Mouse (Mus musculus) kidney, postnatal 14 days (tissue): ENCODE measurements around the gene Evi2.
A peak's percentile ranks its signal among the peaks of the same experiment; 100 is the strongest.

Source experiments
- DNase-seq: peaks from one replicate; pipeline ENCODE4 v3.0.0; 2022; ENCODE audit warnings: mixed read lengths

Gene Evi2

DNA sequence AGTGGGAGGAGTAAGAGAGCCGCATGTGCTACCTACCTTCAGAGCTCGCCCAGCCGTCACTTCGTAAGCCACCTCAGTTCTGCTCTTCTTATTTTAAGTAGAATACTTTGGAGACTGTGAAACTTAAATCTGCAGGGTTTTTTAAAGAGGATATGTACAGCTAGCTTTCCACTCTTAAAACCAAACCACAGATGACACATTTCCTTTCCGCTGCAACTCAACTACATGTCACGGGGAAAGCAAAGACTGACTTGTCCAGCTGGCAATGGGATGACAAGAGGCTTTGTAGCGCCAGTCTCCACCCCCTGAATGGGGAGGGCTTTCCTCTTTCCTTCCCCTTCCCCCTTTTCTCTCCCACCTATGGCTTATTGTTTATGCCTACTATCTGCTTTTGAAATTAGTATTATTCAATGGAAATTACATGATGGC, at the start of gene Evi2, which contains the start of gene Evi2a:
Gene Evi2 (minus strand): TSS at position 257 of the 429 bp plus-strand sequence.
Gene Evi2a (minus strand): TSS at position 277 of the 429 bp plus-strand sequence.
- DNase-seq = no peak

DNA sequence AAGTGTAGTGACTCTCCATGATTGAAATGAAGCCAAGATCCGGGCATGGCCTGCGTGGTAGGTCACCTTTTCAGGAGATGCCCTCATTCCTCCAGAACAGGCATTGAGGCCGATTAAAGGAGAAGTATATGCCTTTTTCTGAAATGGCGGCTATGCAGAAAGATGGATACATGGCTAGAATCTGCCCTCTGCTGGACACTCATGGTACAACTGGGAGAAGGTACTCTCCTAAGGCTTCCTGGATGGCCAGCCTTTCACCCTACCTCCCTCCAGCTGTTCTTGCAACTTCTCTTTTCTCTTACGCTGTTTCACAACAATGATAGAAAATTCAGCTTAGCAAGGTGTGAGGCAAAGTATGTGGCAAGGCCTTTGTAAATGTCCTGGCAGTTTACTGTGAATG, 47.4 kb upstream of the Evi2 start:
- DNase-seq = peak; percentile 78

- no peak for DNase-seq
Measured at GRCm38 (mm10) chr11:79575383-79576073, 45.1 kb upstream of the Evi2 start.

DNA sequence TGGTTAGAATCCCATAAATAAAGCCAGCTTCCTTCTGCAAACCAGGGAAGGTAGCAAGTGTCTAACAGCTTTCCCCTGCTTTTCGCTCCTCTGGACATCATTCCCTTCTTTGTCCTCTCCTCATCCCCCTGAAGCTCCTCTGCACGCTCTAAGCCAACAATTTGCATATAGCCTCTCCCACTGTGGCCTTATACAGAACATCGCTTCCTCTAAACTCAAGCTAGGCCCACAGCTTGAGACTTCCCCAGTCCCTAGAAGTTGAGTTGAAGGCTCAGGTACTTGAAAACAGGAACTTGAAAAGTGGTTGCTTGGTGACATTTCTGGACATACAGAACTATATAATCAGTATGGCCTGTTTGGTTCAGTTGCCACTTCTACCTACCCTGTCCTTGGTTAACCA, 43.4 kb upstream of the Evi2 start:
- no peak for DNase-seq

GRCm38 (mm10) chr11:79570319-79570718, 39.9 kb upstream of the Evi2 start:
- no peak for DNase-seq

GRCm38 (mm10) chr11:79568197-79568911, 38.0 kb upstream of the Evi2 start:
- DNase-seq = no peak

DNA sequence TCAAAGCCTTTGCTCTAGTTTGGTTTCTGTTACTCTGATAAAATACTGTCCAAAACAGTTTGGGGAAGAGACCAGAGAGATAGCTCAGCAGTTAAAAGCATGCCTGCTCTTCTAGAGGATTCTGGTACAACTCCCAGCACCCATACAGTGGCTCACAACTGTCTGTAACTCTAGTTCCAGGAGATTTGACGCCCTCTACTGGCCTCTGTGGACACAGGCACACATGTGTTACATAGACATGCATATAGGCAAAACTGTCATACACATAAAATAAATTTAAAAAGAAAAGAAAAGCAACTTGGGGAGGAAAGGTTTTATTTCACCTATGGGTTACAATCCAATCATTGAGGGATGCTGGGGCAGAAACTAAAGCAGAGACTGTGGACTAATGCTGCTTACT, 36.6 kb upstream of the Evi2 start:
- DNase-seq = no peak

DNA sequence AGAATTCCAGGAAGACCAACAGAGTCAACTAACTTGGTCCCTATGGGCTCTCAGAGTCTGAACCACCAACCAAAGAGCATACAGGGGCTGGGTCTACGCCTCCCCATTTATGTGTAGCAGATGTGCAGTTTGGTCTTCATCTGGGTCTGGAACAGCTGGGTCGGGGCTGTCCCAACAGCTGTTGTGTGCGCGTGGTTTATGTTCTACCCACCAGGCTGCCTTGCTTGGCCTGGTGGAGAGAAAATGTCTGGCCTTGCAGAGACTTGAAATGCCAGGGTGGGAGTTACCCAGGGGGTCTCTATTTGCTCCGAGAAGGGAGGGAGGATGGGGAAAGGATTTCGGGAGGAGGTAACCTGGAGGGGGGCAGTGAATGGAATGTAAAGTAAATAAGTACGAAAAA, 33.1 kb upstream of the Evi2 start:
- no peak for DNase-seq

DNA sequence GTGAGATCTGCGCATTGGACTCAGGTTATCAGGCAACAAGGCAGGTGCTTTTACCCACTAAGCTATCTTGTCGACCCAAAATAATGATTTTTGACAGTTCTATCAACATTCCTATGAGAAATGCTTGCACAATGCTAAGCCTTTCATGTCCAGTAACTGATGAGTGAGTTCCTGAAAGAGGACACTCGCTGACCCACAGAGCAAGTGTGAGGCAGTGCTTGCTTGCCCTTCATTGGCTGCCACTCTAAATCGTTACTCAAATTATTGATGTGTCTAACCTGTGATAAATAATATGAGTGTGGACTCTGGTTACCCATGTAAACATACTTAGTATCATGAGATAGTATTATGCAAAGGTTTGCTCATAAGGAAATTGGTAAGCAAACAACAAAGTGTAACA, 30.1 kb upstream of the Evi2 start:
- DNase-seq = no peak

DNA sequence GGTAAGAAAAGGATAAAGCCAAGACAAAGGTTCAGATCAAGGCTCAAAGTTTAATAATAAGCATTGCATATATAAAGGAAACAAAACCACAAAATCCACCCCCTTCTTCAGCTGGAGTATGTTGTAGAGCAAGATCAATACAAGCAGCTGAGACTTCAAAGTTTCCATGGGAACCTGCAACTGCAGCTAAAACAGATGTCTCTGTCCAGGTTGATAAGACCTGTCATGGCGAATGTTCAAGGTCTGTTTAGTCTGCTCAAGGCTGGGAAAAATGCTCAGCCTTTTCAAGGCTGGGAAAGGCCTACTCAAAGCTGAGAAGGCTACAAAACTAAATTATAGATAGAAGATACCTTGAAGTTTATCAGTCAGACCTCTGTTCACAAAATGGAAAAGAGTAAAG, 22.2 kb upstream of the Evi2 start:
- no peak for DNase-seq

GRCm38 (mm10) chr11:79536293-79536692, 5.9 kb upstream of the Evi2 start:
- DNase-seq = no peak

GRCm38 (mm10) chr11:79535554-79535953, 5.2 kb upstream of the Evi2 start:
- DNase-seq = no peak

GRCm38 (mm10) chr11:79533950-79534690, 3.7 kb upstream of the Evi2 start:
- DNase-seq = peak; percentile 65

DNA sequence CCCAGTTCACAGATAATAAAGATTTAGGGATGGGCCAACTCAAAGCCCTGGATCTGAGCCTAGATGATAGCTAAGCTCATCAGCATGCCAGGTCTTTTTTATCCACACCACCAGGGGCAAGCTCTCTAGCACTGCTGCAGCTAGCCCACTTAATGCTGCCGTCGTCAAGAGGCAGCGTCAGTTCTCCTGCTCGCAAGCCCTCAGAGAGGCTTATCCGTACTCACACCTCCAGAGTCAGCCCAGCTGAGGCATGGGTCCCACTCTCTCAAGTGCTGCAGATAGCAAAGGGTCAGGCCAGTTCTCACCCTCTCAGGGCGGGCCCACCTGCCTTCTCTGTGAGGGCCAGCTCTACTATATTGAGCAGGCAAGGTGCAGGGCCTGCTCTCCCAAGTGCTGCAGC, 2.9 kb upstream of the Evi2 start:
- DNase-seq = no peak

- no peak for DNase-seq
Measured at GRCm38 (mm10) chr11:79531485-79531884, 1.1 kb upstream of the Evi2 start.

DNA sequence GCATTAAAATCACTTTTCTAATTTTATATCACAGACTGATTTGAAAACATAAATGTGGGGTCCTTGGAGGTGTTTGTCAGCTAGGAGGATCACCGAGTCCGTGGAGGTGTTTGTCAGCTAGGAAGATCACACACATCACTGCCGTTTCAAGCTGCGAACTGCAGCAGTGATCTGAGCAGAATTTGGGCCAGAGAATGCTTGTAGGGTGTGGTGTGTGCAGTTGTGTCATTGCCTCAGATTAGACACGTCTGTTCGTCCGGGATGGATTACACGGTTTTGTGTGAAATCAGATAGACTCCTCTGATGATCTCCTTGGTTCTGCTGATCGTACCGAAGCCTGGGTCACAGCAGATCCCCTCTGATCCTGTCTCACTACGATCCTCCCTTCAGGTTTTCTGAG, 385 bp upstream of the Evi2 start:
- DNase-seq = no peak

DNA sequence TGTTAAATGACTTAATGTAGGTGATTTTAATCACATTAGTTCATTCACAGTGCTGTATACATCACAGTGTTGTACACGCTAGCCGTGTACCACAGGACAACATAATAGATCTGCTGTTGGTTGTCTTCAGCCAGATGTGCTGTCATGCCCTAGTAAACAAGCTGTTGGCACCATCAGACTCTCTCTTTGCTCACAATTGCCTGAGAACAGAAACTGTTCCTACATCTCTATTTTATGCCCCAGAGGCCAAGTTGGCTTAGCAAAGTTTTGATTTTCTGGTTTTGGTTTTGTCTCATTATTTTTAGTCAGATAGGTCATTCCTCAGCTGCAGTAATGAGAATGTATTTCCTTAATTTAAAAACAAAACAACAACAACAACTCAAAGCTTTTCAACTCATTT, 653 bp downstream of the Evi2 start:
- DNase-seq = no peak

DNA sequence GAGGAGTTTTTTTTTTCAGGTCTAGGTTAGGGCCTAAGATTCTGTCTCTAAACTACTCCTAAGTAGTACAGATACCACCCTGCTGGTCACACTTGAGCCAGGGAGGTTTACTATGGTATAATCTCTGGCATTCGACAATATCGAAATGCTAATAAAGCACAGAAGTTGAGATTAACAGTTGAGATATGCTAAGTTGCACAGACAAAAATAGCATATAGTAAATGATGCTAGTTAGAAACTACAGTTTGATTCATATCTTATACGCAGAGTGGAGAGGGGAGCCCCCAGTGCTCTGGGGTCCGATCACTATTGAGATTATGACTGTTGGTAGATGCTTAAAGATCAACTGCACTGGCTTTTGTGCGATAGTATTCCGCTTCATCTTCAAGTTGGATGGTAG, 1.2 kb downstream of the Evi2 start:
- DNase-seq = no peak

DNA sequence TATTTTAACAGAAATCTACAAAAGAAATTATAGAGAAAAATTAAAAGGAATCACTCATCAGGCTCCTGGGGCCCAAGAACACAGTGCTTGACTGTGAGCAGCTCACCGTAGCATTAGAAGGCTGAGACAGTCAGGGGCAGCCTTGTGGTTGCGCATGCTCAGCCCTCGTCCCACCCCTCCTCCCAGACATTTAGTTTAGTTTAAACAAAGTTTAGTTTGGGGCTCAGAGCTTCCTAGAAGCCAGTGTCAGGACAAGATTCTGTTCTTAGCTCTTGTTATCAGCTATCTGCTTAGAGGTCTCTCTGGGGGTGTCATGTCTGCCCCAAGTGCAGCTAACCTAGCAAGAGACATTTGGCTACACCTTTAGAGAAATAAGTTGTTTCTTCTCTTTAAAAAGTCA, 1.8 kb downstream of the Evi2 start:
- no peak for DNase-seq

- no peak for DNase-seq
Measured at GRCm38 (mm10) chr11:79527739-79528384, 2.5 kb downstream of the Evi2 start.

- peak; percentile 45 for DNase-seq
Measured at GRCm38 (mm10) chr11:79527015-79527738, 3.2 kb downstream of the Evi2 start.

DNA sequence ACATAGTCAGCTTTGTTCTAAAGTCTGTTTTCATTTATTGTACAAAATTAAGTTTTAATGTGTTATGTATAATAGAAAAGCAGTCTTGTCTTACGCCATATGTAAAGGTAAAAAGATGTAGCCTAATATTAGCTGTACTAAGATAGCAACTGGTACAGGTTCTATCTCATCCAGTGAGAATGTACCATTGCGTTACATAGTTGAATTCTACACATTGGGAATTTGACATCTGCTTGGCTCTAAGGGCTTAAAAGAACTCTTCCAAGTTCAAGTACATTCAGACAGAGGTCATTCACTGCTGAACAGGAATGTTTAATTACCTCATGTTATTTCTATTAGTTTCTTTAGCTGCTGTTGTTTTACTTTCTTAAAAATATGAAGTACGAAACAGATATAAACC, 3.8 kb downstream of the Evi2 start:
- DNase-seq = no peak

DNA sequence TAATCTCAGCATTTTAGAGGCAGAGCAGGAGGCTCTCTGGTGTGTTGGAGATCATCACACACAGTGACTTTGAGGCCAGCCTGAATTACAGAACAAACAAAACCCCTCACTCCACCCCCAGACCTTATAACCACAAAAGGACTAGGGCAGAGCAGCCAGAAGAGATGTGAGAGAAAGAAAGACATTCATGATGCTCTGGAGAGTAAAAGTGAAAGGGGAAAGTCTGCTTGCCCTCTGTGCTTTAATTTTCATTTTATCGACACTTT, 6.1 kb downstream of the Evi2 start:
- DNase-seq = no peak
